Mouse (Mus musculus): ENCODE measurements around the gene Atad1. TPM values are rescaled to one million over a fixed set of nuclear protein-coding genes. Genes with fewer than 3 reads are reported as not detected.

Atad1 gene
- polyA plus RNA-seq, 1 experiment from 2014 or later = 54.5 TPM

DNA sequence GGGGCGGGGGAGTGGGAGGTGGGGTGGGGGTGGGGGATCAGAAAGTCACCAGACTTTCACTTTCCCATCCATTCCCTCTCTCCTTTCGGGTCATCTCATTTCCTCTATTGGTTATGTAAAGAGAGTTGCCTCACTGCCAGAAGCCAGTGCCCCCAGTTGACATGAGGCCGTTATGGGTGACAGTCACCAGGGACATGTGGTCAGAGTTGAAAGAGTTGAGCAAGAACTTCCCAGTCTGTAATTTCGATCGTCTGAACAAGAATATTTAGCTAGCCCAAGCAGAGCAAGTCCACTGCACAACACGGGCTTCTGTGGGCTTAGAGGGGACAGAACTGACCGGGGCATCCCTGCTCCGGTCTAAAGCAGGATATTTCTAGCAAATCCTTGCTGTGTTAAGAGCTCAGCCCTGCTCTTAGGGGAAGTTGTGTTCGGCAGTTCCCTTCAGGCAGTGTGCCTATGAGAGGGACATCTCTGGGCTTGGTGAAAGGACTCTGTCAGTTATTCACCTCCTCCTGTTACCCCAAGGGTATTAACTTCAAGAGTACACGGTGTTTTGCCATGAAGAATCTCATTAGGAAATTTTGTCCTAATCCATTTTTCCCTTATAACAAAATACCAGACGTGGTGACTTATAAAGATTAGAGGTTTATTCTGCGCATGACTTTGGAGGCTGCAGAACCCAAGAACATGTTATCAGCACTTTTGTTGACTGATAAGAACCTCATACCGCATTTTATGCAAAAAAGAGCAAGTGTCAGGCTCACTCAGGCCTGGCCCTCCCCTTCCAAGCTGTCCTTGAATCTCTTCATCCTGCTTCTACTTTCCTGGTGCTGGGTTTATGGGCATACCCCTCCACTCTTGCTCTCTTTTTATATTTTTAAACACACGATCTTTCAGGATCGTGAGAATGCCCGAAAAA is 102.0 kb downstream of the Atad1 start:
- peaks cover 57% of the 10 kb centered on the region for H3K36me3 ChIP-seq
- H3K9me3 ChIP-seq = no peaks in the 10 kb centered on the region
- 64% methylated on average over 16 of the region's 16 CpGs for WGBS
- no peak overlapping the region for H3K9ac ChIP-seq
- no peak for ATAC-seq (ENCODE audit: insufficient number of reproducible peaks, low FRiP score, low TSS enrichment, low read depth)
- H3K27me3 ChIP-seq = no peaks in the 10 kb centered on the region
- 0 out of 2 replicates have a peak, but pooled peaks cover 2% of the 10 kb centered on the region for H3K4me1 ChIP-seq
- H3K4me2 ChIP-seq = no peak overlapping the region
- no peak overlapping the region for H3K4me3 ChIP-seq
- H3K27ac ChIP-seq = no peak overlapping the region

DNA sequence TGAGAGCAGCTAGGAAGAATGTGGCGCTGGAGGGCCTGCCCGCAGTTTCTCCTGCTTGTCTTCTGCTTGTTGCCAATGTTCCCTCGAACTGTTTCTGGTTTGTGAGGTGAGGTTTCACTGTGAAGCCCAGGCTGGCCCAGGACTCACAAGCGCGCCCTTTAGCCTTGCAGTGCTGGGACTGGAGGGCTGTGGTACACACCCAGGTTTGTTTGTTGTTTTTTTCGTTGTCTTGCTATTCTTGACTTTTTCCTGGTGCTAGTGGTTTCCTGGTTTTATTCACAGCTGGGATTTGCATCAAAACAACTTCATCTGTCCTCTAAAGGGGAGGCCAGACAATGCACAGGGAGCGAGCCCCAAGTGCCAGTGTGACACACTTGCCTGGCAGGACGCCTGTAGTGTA is 104.7 kb downstream of the Atad1 start:
- Histone ChIP-seq H3K27ac (no peak overlapping the region), H3K4me3 (no peak overlapping the region)
- WGBS = 75% methylated on average over 8 of the region's 8 CpGs

DNA sequence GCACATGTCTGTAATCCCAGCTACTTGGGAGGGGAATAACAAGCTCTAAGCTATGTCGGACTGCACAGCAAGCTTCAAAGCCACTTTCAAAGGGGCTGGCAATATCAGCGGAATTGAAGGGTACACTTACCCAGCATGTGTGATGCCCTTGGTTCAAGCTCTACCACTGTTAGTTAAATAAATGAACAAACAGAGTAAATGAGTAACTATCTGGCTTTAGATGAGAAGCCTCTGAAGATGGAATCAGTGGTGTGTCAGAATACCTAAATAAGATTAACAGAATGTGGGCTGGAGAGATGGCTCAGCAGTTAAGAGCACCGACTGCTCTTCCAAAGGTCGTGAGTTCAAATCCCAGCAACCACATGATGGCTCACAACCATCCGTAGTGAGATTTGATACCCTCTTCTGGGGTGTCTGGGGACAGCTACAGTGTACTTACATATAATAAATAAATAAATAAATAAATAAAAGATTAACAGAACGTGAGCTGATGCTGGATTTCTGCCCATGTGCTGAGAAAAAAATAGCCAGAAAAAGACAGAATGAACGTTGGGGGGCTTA is 110.9 kb downstream of the Atad1 start:
- H3K9ac ChIP-seq = no peak overlapping the region
- H3K27me3 ChIP-seq = no peaks in the 10 kb centered on the region
- WGBS = 72% methylated on average over 7 of the region's 7 CpGs
- no peaks in the 10 kb centered on the region for H3K9me3 ChIP-seq
- 0 out of 2 replicates have a peak, but pooled peaks cover 2% of the 10 kb centered on the region for H3K4me1 ChIP-seq
- peaks cover 5% of the 10 kb centered on the region; the same call in 1 of the 2 replicates for H3K36me3 ChIP-seq
- ATAC-seq (ENCODE audit: insufficient number of reproducible peaks, low FRiP score, low TSS enrichment, low read depth) = no peak
- no peak overlapping the region for H3K4me3 ChIP-seq
- no peak overlapping the region for H3K4me2 ChIP-seq
- no peak overlapping the region for H3K27ac ChIP-seq

More for the DNA sequence above, 104.7 kb downstream of the Atad1 start:
- H3K9ac ChIP-seq = no peak overlapping the region
- peaks cover 32% of the 10 kb centered on the region; the same call in 1 of the 2 replicates for H3K36me3 ChIP-seq
- no peak for ATAC-seq (ENCODE audit: insufficient number of reproducible peaks, low FRiP score, low TSS enrichment, low read depth)
- H3K4me1 ChIP-seq = no peaks in the 10 kb centered on the region
- H3K27me3 ChIP-seq = no peaks in the 10 kb centered on the region
- H3K4me2 ChIP-seq = no peak overlapping the region
- no peaks in the 10 kb centered on the region for H3K9me3 ChIP-seq

DNA sequence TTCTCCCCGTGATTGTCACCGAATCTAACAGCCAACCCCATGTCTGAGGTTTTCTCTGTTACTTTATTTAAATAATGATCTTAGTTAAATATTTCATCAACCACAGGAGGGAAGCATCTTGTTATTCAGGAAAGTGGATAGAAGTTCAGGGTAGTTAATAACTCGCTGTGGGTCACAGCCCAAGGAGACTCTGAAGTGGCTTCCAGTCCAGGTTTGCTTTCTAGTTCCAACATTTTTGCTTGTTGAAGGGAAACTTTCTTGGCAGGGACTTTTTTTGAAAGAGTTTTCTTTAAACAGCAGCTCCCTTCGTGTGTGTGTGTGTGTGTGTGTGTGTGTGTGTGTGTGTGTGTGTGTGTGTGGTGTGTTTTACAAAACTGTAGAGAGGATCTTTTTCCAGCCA is 112.0 kb downstream of the Atad1 start:
- Histone ChIP-seq H3K27ac (peak overlapping the region; percentile 2; the same call in 1 of the 2 replicates), H3K27me3 (no peaks in the 10 kb centered on the region), H3K4me2 (no peak overlapping the region), H3K4me3 (no peak overlapping the region), H3K9ac (no peak overlapping the region), H3K36me3 (peaks cover 5% of the 10 kb centered on the region; the same call in 1 of the 2 replicates), H3K4me1 (0 out of 2 replicates have a peak, but pooled peaks cover 2% of the 10 kb centered on the region), H3K9me3 (no peaks in the 10 kb centered on the region)
- WGBS = 68% methylated on average over 4 of the region's 4 CpGs
- ATAC-seq (ENCODE audit: insufficient number of reproducible peaks, low FRiP score, low TSS enrichment, low read depth) = no peak

DNA sequence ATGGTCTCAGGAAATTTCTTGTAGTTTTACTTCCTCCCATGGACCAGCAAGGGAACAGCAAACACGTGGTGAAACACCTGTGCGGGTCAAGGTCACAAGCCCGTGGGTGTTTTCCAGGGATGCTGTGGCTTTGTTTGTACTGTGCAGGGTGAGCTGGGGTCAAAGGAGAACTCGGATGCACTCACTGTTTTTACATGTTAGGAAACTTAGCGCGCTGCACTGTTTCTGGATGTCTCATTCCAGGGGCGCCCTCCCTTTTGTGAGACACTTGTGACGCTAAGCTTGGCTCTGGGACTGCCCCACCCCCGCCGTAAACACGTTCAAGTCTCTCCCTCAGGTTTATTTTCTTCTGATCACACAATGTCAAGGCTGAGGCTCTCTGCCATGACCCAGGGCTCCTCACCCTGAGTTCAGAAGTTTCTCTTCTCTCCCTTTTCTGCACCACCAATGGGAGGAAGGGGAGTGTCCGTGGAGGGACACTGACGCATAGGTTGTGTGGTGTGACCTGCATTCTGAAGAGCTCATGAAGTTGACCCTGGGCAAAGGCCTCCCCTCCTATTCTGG is 112.7 kb downstream of the Atad1 start:
- H3K36me3 ChIP-seq = peaks cover 5% of the 10 kb centered on the region; the same call in 1 of the 2 replicates
- WGBS = 54% methylated on average over 13 of the region's 13 CpGs

DNA sequence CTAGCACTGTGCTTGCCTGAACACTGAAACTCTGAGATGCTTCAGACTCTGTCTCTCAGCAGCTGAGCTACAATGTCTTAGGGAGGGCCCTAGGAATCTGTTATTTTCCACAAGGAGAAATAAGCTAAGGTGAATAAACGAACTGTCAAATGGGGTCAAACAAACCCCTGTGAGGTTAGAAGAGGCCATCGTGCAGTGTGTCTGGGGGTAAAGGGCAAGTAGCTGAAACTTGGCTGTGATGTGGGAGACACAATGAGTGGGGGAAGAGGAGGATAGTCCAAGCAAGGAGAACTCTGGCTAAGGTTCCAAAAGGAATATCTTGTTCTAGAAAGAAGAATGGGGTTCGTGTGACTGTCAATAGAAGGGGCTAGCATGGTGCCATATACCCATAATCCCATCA is 117.4 kb downstream of the Atad1 start:
- no peaks in the 10 kb centered on the region for H3K27me3 ChIP-seq
- WGBS = 88% methylated on average over 3 of the region's 3 CpGs
- no peak overlapping the region for H3K9ac ChIP-seq
- 0 out of 2 replicates have a peak, but pooled peaks cover 2% of the 10 kb centered on the region for H3K4me1 ChIP-seq
- H3K27ac ChIP-seq = no peak overlapping the region
- H3K4me2 ChIP-seq = no peak overlapping the region
- H3K9me3 ChIP-seq = no peaks in the 10 kb centered on the region
- H3K36me3 ChIP-seq = peaks cover 5% of the 10 kb centered on the region; the same call in 1 of the 2 replicates
- no peak overlapping the region for H3K4me3 ChIP-seq
- no peak for ATAC-seq (ENCODE audit: insufficient number of reproducible peaks, low FRiP score, low TSS enrichment, low read depth)

More for the DNA sequence above, 112.7 kb downstream of the Atad1 start:
- H3K4me1 ChIP-seq = 0 out of 2 replicates have a peak, but pooled peaks cover 2% of the 10 kb centered on the region
- no peaks in the 10 kb centered on the region for H3K9me3 ChIP-seq
- H3K27me3 ChIP-seq = no peaks in the 10 kb centered on the region
- peak overlapping the region; percentile 2; the same call in 1 of the 2 replicates for H3K27ac ChIP-seq
- no peak for ATAC-seq (ENCODE audit: insufficient number of reproducible peaks, low FRiP score, low TSS enrichment, low read depth)
- H3K4me2 ChIP-seq = no peak overlapping the region
- no peak overlapping the region for H3K9ac ChIP-seq
- no peak overlapping the region for H3K4me3 ChIP-seq

Other genes with a start within 250 kb of the Atad1 start
- gene Papss2, start 144.0 kb downstream of the Atad1 start, polyA plus RNA-seq (2015; fragmentation: Nextera tagmentation; extraction: Ambion mirVana) = 34.1 and 34.8 TPM in 2 replicates
- gene Pten, start 17.7 kb upstream of the Atad1 start, polyA plus RNA-seq (2015; fragmentation: Nextera tagmentation; extraction: Ambion mirVana) = 7.1 and 9.5 TPM in 2 replicates

Data from limb, embryonic 15.5 days (tissue).